13 mouse cellular contexts compared by ENCODE assay signal in the genomic region with DNA sequence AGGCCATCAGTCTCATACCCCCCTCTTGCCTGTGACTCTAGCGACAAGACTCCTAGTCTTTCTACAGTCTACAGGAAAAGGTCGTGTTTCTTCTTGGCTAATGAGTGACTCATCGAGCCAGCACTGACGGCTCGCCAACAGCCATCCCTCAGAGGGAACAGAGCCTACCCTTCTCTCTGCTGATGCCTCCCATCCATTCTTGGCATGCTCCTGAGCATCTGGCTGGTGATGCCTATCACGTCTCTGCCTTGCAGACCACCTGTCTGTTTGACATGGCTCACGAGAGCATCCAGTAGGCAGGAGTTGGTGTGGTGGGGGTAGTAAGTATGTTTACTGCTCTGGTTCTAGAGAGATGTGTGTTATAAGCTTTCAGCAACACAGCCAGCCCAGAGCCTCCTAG.
DNase-seq lines count a peak whose midpoint lies in the region; TF ChIP-seq lines count a peak whose summit lies in the region.
"Had no signal": no experiment of that assay in that cellular context is flagged by ENCODE, and none has a peak within 500 bp of the region (broad histone marks: within the 10 kb centered on the region; RNA-seq: fewer than 3 reads in every experiment).

No protein-coding gene starts in this region.

- no peaks in the 10 kb centered on the region for H3K27me3 ChIP-seq in kidney, adult 2 months (replicated peaks; ENCODE audit: control insufficient read depth, insufficient read depth, low read length)
- H3K27me3 ChIP-seq: heart, embryonic 12.5 days; limb, embryonic 13.5 days; lung, embryonic 15.5 days had no signal

- peaks cover 3% of the 10 kb centered on the region; the same call in 1 of the 2 replicates for H3K4me1 ChIP-seq in kidney, adult 2 months (ENCODE audit: control insufficient read depth, insufficient read depth, low read length)
- H3K4me1 ChIP-seq: heart, embryonic 12.5 days; limb, embryonic 13.5 days; lung, embryonic 15.5 days had no signal

- H3K36me3 ChIP-seq in kidney, adult 2 months (ENCODE audit: control insufficient read depth, insufficient read depth, low read length) = no peaks in the 10 kb centered on the region
- H3K36me3 ChIP-seq: heart, embryonic 12.5 days; limb, embryonic 13.5 days; lung, embryonic 15.5 days had no signal

- intact Hi-C loops in gastrocnemius, postnatal 36 days (cut with DNase I) = no loop called here
- intact Hi-C loops in left cerebral cortex, adult 2 months (cut with DNase I) = no loop called here

- WGBS in kidney, adult 2 months = 46% methylated on average over 7 of the region's 7 CpGs

- TF ChIP-seq CTCF in kidney, adult 2 months (conservative IDR thresholded peaks at IDR 0.05; ENCODE audit: insufficient read depth, insufficient read length, low read depth, low read length) = no peak
- no peak for TF ChIP-seq CTCF in left cerebral cortex, adult 2 months (IDR thresholded peaks at IDR 0.05)

- no peak for TF ChIP-seq POLR2A in kidney, adult 2 months (IDR thresholded peaks at IDR 0.05; ENCODE audit: low read depth, low read length)

- no peak overlapping the region for H3K4me3 ChIP-seq in kidney, adult 2 months (ENCODE audit: insufficient read depth, low read depth, low read length)
- H3K4me3 ChIP-seq in left cerebral cortex, adult 2 months = no peak overlapping the region
- H3K4me3 ChIP-seq: heart, embryonic 12.5 days; limb, embryonic 13.5 days; lung, embryonic 15.5 days had no signal

- DNase-seq in adrenal gland, adult 2 months = peak; percentile 20
- DNase-seq in adrenal gland, adult 18-20 months (ENCODE audit: low spot score in 2 of 2) = no peak
- peak; percentile 80 for DNase-seq in kidney, adult 2 months
- DNase-seq in kidney, postnatal 10 days = no peak
- DNase-seq in gastrocnemius, postnatal 36 days = peak; percentile 9 to 29
- peak in 1 of 2 experiments; percentile 27 for DNase-seq in left cerebral cortex, adult 2 months (ENCODE audit: extremely low spot score in 1 of 2, low spot score in 2 of 2)
- no peak for DNase-seq in urinary bladder, adult 2 months (ENCODE audit: low spot score)
- no peak for DNase-seq in spleen, adult 18-20 months
- DNase-seq: midbrain, embryonic 14.5 days; thymus, adult 2 months had no signal

- no peak overlapping the region for H3K27ac ChIP-seq in kidney, adult 2 months (ENCODE audit: insufficient read depth, low read depth, low read length)
- H3K27ac ChIP-seq in left cerebral cortex, adult 2 months = 0 out of 2 replicates have a peak overlapping the region, but pooled peaks have one; percentile 15
- H3K27ac ChIP-seq: limb, embryonic 13.5 days; lung, embryonic 15.5 days had no signal

Comparison
In these comparisons a context has a peak if more than half of its experiments do, and no peak if none do; other contexts are left out.
1. DNase-seq: peak in adrenal gland, adult 2 months (single experiment), kidney, adult 2 months (single experiment) and gastrocnemius, postnatal 36 days (2 of 2); none in adrenal gland, adult 18-20 months (0 of 2), kidney, postnatal 10 days (single experiment), urinary bladder, adult 2 months (single experiment) and spleen, adult 18-20 months (0 of 2).